Mouse (Mus musculus) ES-E14 (cell line): Measurements from ENCODE around the gene Dpm3. TPM values are rescaled to one million over a fixed set of nuclear protein-coding genes. Genes with fewer than 3 reads are reported as not detected.
A peak's percentile ranks its signal among the peaks of the same experiment; 100 is the strongest.

Experiments
- DNase-seq: peaks from one replicate; pipeline ENCODE4 v3.0.0-alpha.2; 2013; ENCODE audit warnings: low read depth, low spot score
- H3K27ac ChIP-seq: 2 replicates; pipeline ENCODE4 v1.5.1; 2012; ENCODE audit warnings: low read depth, mild to moderate bottlenecking, low read length, moderate library complexity, mixed read lengths; ENCODE audit not compliant: poor library complexity, insufficient read depth, severe bottlenecking
- H3K36me3 ChIP-seq: 2 replicates; pipeline ENCODE4 v1.6.1; 2012; ENCODE audit warnings: mild to moderate bottlenecking, low read length, moderate library complexity, mixed read lengths; ENCODE audit not compliant: control insufficient read depth, poor library complexity, insufficient read depth, severe bottlenecking
- H3K4me1 ChIP-seq, 2 experiments: fragments of 150-350 bp in 1 of 2; sonication (generic) in 1 of 2; 2 replicates each; pipeline ENCODE4 v1.6.1; 2012; ENCODE audit warnings: low read length in 2 of 2, mild to moderate bottlenecking in 1 of 2, mixed read lengths in 1 of 2; ENCODE audit not compliant: control insufficient read depth in 2 of 2, insufficient read depth in 2 of 2, poor library complexity in 1 of 2
- H3K4me3 ChIP-seq, 2 experiments: fragments of 150-350 bp in 1 of 2; sonication (generic) in 1 of 2; 2 replicates each; pipeline ENCODE4 v1.5.1; 2012; ENCODE audit warnings: low read length in 2 of 2, low read depth in 1 of 2, mild to moderate bottlenecking in 1 of 2, mixed read lengths in 1 of 2; ENCODE audit not compliant: insufficient read depth in 1 of 2, poor library complexity in 1 of 2, severe bottlenecking in 1 of 2
- H3K9ac ChIP-seq: 2 replicates; pipeline ENCODE4 v1.6.1; 2012; ENCODE audit warnings: low read depth, mild to moderate bottlenecking, low read length, mixed read lengths; ENCODE audit not compliant: poor library complexity, insufficient read depth, severe bottlenecking
- H3K9me3 ChIP-seq: fragments of 150-350 bp; sonication (generic); 2 replicates; pipeline ENCODE4 v1.6.1; 2012; ENCODE audit warnings: low read depth, mild to moderate bottlenecking, low read length; ENCODE audit not compliant: control insufficient read depth, insufficient read depth
- CHD2 ChIP-seq: IDR thresholded peaks from 2 replicates; pipeline ENCODE4 v1.6.1; 2014; ENCODE audit warnings: mild to moderate bottlenecking, low read depth, low read length, inconsistent platforms
- HCFC1 ChIP-seq: IDR thresholded peaks from 2 replicates; pipeline ENCODE4 v1.6.1; 2012; ENCODE audit warnings: low read length, inconsistent platforms, borderline replicate concordance; ENCODE audit not compliant: insufficient read depth
- MAFK ChIP-seq: IDR thresholded peaks from 2 replicates; pipeline ENCODE4 v1.6.1; 2014; ENCODE audit warnings: mild to moderate bottlenecking, low read depth, low read length, inconsistent platforms; ENCODE audit not compliant: insufficient read depth
- ZC3H11A ChIP-seq: IDR thresholded peaks from 2 replicates; pipeline ENCODE4 v1.6.1; 2012; ENCODE audit warnings: low read depth, mild to moderate bottlenecking, inconsistent platforms, low read length, borderline replicate concordance
- ZNF384 ChIP-seq: IDR thresholded peaks from 2 replicates; pipeline ENCODE4 v1.6.1; 2012; ENCODE audit warnings: low read depth, low read length, inconsistent platforms
- in situ Hi-C, 2 experiments: fragments of 600-800 bp; cut with MboI; formaldehyde crosslinking; loops; one replicate each; pipeline ENCODE4 v1.15.1; 2025; ENCODE audit warnings: low sequenced_read_pairs in 2 of 2, inconsistent platforms in 1 of 2; ENCODE audit not compliant: unreplicated experiment in 2 of 2
- total RNA-seq: library from RNA; depleted of rRNA; stranded (reverse); fragments of 300-350 nt; gene quantifications from 2 replicates; pipeline ENCODE4 v1.2.3, GENCODE M21; 2012; rRNA removed

The Dpm3 gene
- total RNA-seq, 1 experiment = 207 TPM

GRCm38 (mm10) chr3:89314340-89314739, 55.2 kb downstream of the Dpm3 start:
- Histone ChIP-seq H3K27ac (no peak overlapping the region), H3K36me3 (no peaks in the 10 kb centered on the region), H3K4me1 (peaks cover 0 to 22% of the 10 kb centered on the region in 2 experiments; a peak in 2 of 4 replicates), H3K9ac (no peak overlapping the region), H3K9me3 (no peaks in the 10 kb centered on the region), H3K4me3 (0 out of 4 replicates have a peak overlapping the region, but pooled peaks of 1 of the 2 experiments have one; percentile 4)
- no peak for TF ChIP-seq ZNF384
- TF ChIP-seq CHD2 = no peak
- no peak for TF ChIP-seq HCFC1
- TF ChIP-seq MAFK = no peak
- TF ChIP-seq ZC3H11A = no peak
- in situ Hi-C loops = no loop called here
- no peak for DNase-seq

- no peak for DNase-seq
- H3K36me3 ChIP-seq = no peaks in the 10 kb centered on the region
- peaks cover 0 to 22% of the 10 kb centered on the region in 2 experiments; a peak in 2 of 4 replicates for H3K4me1 ChIP-seq
- peak overlapping the region; percentile 50 to 66; a peak in 3 of 4 replicates for H3K4me3 ChIP-seq
- no peaks in the 10 kb centered on the region for H3K9me3 ChIP-seq
- TF ChIP-seq CHD2 (no peak), ZC3H11A (no peak), HCFC1 (no peak), ZNF384 (no peak), MAFK (no peak)
- in situ Hi-C loops = no loop called here
- 0 out of 2 replicates have a peak overlapping the region, but pooled peaks have one; percentile 7 for H3K27ac ChIP-seq
- H3K9ac ChIP-seq = no peak overlapping the region; the same call in 1 of the 2 replicates
These were observed 55.6 kb downstream of the Dpm3 start for GRCm38 (mm10) chr3:89314791-89315190.

GRCm38 (mm10) chr3:89315195-89315929, 56.2 kb downstream of the Dpm3 start:
- Histone ChIP-seq H3K4me3 (peak overlapping the region; percentile 50 to 66), H3K4me1 (peaks cover 0 to 22% of the 10 kb centered on the region in 2 experiments; a peak in 2 of 4 replicates), H3K9me3 (no peaks in the 10 kb centered on the region), H3K36me3 (no peaks in the 10 kb centered on the region), H3K27ac (0 out of 2 replicates have a peak overlapping the region, but pooled peaks have one; percentile 7), H3K9ac (peak overlapping the region; percentile 49; the same call in 1 of the 2 replicates)
- in situ Hi-C loops = no loop called here
- TF ChIP-seq HCFC1 = 0 out of 2 replicates have a peak, but pooled peaks have one; percentile 38
- no peak for TF ChIP-seq ZNF384
- no peak for DNase-seq

DNA sequence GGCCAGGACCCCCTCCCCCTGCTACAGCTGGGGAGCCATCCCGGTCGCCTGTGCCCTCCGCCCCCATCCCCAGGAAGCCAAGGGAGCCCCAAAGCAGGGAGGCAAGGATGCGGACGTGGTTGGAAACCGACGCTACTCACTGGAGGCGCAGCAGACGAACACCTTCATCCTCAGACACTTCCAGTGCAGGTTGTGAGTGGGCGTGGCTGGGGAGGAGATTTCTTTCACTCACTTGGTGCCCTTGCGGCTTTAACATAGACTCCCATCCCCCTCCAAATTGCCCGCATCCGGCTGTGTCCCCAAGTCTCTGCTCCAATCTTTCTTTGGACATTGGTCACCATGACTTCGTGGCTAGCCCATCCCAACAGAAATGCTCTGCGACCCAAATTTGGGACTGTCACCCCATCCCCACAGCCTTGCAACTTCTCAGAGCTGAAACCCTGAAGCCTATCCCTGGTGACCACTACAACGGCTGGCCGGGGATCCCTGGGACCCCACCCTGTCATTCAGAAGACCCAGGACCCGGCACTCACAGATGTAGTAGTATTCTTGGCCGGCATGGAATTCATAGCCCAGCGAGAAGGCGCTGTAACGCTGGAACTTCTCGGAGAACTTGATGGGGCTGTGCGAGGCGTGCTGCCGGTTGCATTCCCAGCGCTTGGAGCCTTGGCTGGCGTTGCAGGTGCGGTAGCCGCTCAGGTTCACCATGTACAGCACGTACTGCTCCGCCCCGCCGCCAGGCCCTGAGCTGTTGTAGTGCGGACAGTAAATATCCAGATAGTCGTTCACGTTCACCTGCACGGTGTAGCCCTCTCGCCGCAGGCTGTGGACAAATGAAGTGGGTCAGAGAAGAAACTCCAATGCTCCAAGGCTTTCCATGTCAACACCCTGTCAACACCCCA, 57.0 kb downstream of the Dpm3 start:
- Histone ChIP-seq H3K27ac (no peak overlapping the region; the same call in 1 of the 2 replicates), H3K36me3 (no peaks in the 10 kb centered on the region), H3K9ac (peak overlapping the region; percentile 9; the same call in 1 of the 2 replicates), H3K4me3 (peak overlapping the region; percentile 21 to 40), H3K4me1 (peaks cover 0 to 22% of the 10 kb centered on the region in 2 experiments; a peak in 2 of 4 replicates), H3K9me3 (no peaks in the 10 kb centered on the region)
- in situ Hi-C loops = no loop called here
- DNase-seq = no peak
- TF ChIP-seq HCFC1 (no peak), ZC3H11A (no peak), ZNF384 (no peak), CHD2 (no peak), MAFK (no peak)

Other genes starting within 250 kb of the Dpm3 start
- gene Rusc1, start 166.0 kb upstream of the Dpm3 start, total RNA-seq = 13.3 and 14.6 TPM in 2 replicates
- gene Gm43738, start 158.3 kb upstream of the Dpm3 start, total RNA-seq = 0.26 TPM in 1 of 2 replicates, not detected in the other
- 181 and 184 TPM in 2 replicates for gene Fdps, start 157.4 kb upstream of the Dpm3 start, total RNA-seq
- gene Pklr, start 123.2 kb upstream of the Dpm3 start, total RNA-seq = 0.85 and 0.90 TPM in 2 replicates
- gene Hcn3, start 99.2 kb upstream of the Dpm3 start, total RNA-seq = 4.0 and 6.0 TPM in 2 replicates
- gene Clk2, start 94.6 kb upstream of the Dpm3 start, total RNA-seq = 42.0 and 60.1 TPM in 2 replicates
- gene Scamp3, start 81.9 kb upstream of the Dpm3 start, total RNA-seq = 83.2 and 102 TPM in 2 replicates
- gene Fam189b, start 76.2 kb upstream of the Dpm3 start, total RNA-seq = 8.6 and 9.3 TPM in 2 replicates
- gene Gba, start 56.4 kb upstream of the Dpm3 start, total RNA-seq = 69.3 and 89.7 TPM in 2 replicates
- 36.9 and 46.9 TPM in 2 replicates for gene Thbs3, start 44.2 kb upstream of the Dpm3 start, total RNA-seq
- gene Mtx1, start 32.3 kb upstream of the Dpm3 start, total RNA-seq = 234 and 251 TPM in 2 replicates
- gene Muc1, start 30.3 kb upstream of the Dpm3 start, total RNA-seq = 3.0 and 3.9 TPM in 2 replicates
- gene Krtcap2, start 13.4 kb upstream of the Dpm3 start, total RNA-seq = 113 and 134 TPM in 2 replicates
- gene Trim46, start 13.0 kb upstream of the Dpm3 start, total RNA-seq = 3.1 and 5.3 TPM in 2 replicates
- 17.0 and 27.0 TPM in 2 replicates for gene Slc50a1, start 11.2 kb downstream of the Dpm3 start, total RNA-seq
- gene Efna1, start 21.8 kb downstream of the Dpm3 start, total RNA-seq = 2.1 and 9.5 TPM in 2 replicates
- gene Efna3, start 63.6 kb downstream of the Dpm3 start, total RNA-seq = 7.5 and 12.5 TPM in 2 replicates
- 24.0 and 41.9 TPM in 2 replicates for gene Efna4, start 78.7 kb downstream of the Dpm3 start, total RNA-seq
- gene Adam15, start 90.6 kb downstream of the Dpm3 start, total RNA-seq = 56.3 and 59.1 TPM in 2 replicates
- gene Dcst2, start 102.6 kb downstream of the Dpm3 start, total RNA-seq = not detected in 2 replicates
- 0.09 and 0.16 TPM in 2 replicates for gene Dcst1, start 105.9 kb downstream of the Dpm3 start, total RNA-seq
- 11.8 and 13.0 TPM in 2 replicates for gene Zbtb7b, start 135.4 kb downstream of the Dpm3 start, total RNA-seq
- gene Lenep, start 143.4 kb downstream of the Dpm3 start, total RNA-seq = not detected in 2 replicates
- gene Flad1, start 152.5 kb downstream of the Dpm3 start, total RNA-seq = 20.3 and 20.9 TPM in 2 replicates
- gene Cks1b, start 159.0 kb downstream of the Dpm3 start, total RNA-seq = 162 and 190 TPM in 2 replicates
- 66.9 and 72.0 TPM in 2 replicates for gene Shc1, start 159.1 kb downstream of the Dpm3 start, total RNA-seq
- gene Pygo2, start 170.9 kb downstream of the Dpm3 start, total RNA-seq = 39.2 and 50.3 TPM in 2 replicates
- gene Pbxip1, start 177.3 kb downstream of the Dpm3 start, total RNA-seq = 19.3 and 20.8 TPM in 2 replicates
- 35.0 and 38.6 TPM in 2 replicates for gene Pmvk, start 195.2 kb downstream of the Dpm3 start, total RNA-seq